Comparison of ENCODE assay signal across 8 mouse cellular contexts in genomic region chr19:5810103-5810839, GRCm38 (mm10). TPM values are rescaled to one million over a fixed set of nuclear protein-coding genes. Genes with fewer than 3 reads are reported as not detected.
DNase-seq lines count a peak whose midpoint lies in the region; ATAC-seq and TF ChIP-seq lines count a peak whose summit lies in the region.

No protein-coding gene starts in this region.

- H3K9ac ChIP-seq in kidney, embryonic 14.5 days (ENCODE audit: low read depth, low read length), result peak overlapping the region; percentile 31
- H3K9ac ChIP-seq in lung, postnatal 0 days (replicated peaks; ENCODE audit: low read depth), result peak overlapping the region; percentile 20; the same call in 1 of the 2 replicates
- peak overlapping the region; percentile 35; the same call in 1 of the 2 replicates for H3K9ac ChIP-seq in stomach, postnatal 0 days (ENCODE audit: low read length)

- H3K36me3 ChIP-seq in kidney, embryonic 14.5 days (ENCODE audit: control insufficient read depth, insufficient read depth, low read length), result no peaks in the 10 kb centered on the region
- no peaks in the 10 kb centered on the region for H3K36me3 ChIP-seq in lung, postnatal 0 days (ENCODE audit: insufficient read depth, low read length)
- no peaks in the 10 kb centered on the region for H3K36me3 ChIP-seq in stomach, postnatal 0 days (ENCODE audit: control insufficient read depth, insufficient read depth, low read length)

- peaks cover 51% of the 10 kb centered on the region for H3K4me1 ChIP-seq in kidney, embryonic 14.5 days (ENCODE audit: control insufficient read depth, insufficient read depth, low read length)
- peaks cover 53% of the 10 kb centered on the region for H3K4me1 ChIP-seq in lung, postnatal 0 days (ENCODE audit: insufficient read depth, low read depth, low read length)
- H3K4me1 ChIP-seq in stomach, postnatal 0 days (replicated peaks; ENCODE audit: control insufficient read depth, insufficient read depth), result peaks cover 33% of the 10 kb centered on the region

- no peak for TF ChIP-seq CTCF in lung, postnatal 0 days (IDR thresholded peaks at IDR 0.05)
- TF ChIP-seq CTCF in stomach, postnatal 0 days (IDR thresholded peaks at IDR 0.05; ENCODE audit: low read depth), result no peak

- peak overlapping the region; percentile 81 for H3K27ac ChIP-seq in kidney, embryonic 14.5 days (ENCODE audit: low read depth, low read length)
- H3K27ac ChIP-seq in lung, postnatal 0 days (ENCODE audit: low read length), result peak overlapping the region; percentile 99
- H3K27ac ChIP-seq in stomach, postnatal 0 days (replicated peaks), result peak overlapping the region; percentile 96

- peak; percentile 98 for TF ChIP-seq EP300 in lung, postnatal 0 days (IDR thresholded peaks at IDR 0.05)
- TF ChIP-seq EP300 in stomach, postnatal 0 days (optimal IDR thresholded peaks at IDR 0.05), result peak; percentile 75

- no peaks in the 10 kb centered on the region for H3K9me3 ChIP-seq in kidney, embryonic 14.5 days (ENCODE audit: control insufficient read depth, low read length)
- no peaks in the 10 kb centered on the region for H3K9me3 ChIP-seq in lung, postnatal 0 days (ENCODE audit: low read length)
- no peaks in the 10 kb centered on the region for H3K9me3 ChIP-seq in stomach, postnatal 0 days (ENCODE audit: control insufficient read depth, low read length)

- ATAC-seq in kidney, embryonic 14.5 days (ENCODE audit: low FRiP score, low TSS enrichment), result peak; percentile 40; the same call in 1 of the 2 replicates
- ATAC-seq in lung, postnatal 0 days, result peak; percentile 85
- ATAC-seq in stomach, postnatal 0 days (ENCODE audit: low FRiP score, low TSS enrichment), result peak; percentile 80

- DNase-seq in adrenal gland, adult (ENCODE audit: inconsistent age in 2 of 2, low spot score in 1 of 2), result peak; percentile 82 to 90
- DNase-seq in adrenal gland, postnatal 10 days, result no peak
- peak; percentile 68 for DNase-seq in adipocyte (ENCODE audit: low spot score)
- DNase-seq in heart, adult 8-10 months (ENCODE audit: low spot score), result peak; percentile 76
- DNase-seq in lung, postnatal 0 days (ENCODE audit: low spot score), result peak; percentile 98
- DNase-seq in stomach, postnatal 0 days (ENCODE audit: low spot score), result peak; percentile 78
- no peak for DNase-seq in cerebellum, adult 9-10 months

- no peaks in the 10 kb centered on the region for H3K27me3 ChIP-seq in kidney, embryonic 14.5 days (ENCODE audit: control insufficient read depth, insufficient read depth, low read length)
- no peaks in the 10 kb centered on the region for H3K27me3 ChIP-seq in lung, postnatal 0 days (replicated peaks; ENCODE audit: insufficient read depth, low read length)
- no peaks in the 10 kb centered on the region for H3K27me3 ChIP-seq in stomach, postnatal 0 days (ENCODE audit: control insufficient read depth, insufficient read depth, low read length)

- no peak overlapping the region for H3K4me2 ChIP-seq in kidney, embryonic 14.5 days (replicated peaks; ENCODE audit: low read depth, low read length)
- H3K4me2 ChIP-seq in lung, postnatal 0 days (replicated peaks; ENCODE audit: low read depth, low read length), result peak overlapping the region; percentile 33
- peak overlapping the region; percentile 27; the same call in 1 of the 2 replicates for H3K4me2 ChIP-seq in stomach, postnatal 0 days (replicated peaks; ENCODE audit: low read depth)

- no peak overlapping the region for H3K4me3 ChIP-seq in kidney, embryonic 14.5 days (ENCODE audit: low read length)
- H3K4me3 ChIP-seq in lung, postnatal 0 days (ENCODE audit: low read depth, low read length), result no peak overlapping the region
- H3K4me3 ChIP-seq in stomach, postnatal 0 days (ENCODE audit: low read depth, low read length), result no peak overlapping the region

- 31% methylated on average over 11 of the region's 11 CpGs for WGBS in kidney, embryonic 14.5 days
- 8% methylated on average over 11 of the region's 11 CpGs for WGBS in lung, postnatal 0 days
- 11% methylated on average over 11 of the region's 11 CpGs for WGBS in stomach, postnatal 0 days

RNA-seq across cellular contexts. Expression of gene Scyl1, which starts 39.1 kb away (rescaled TPM):
- 10 to 100 TPM; 86.7 to 96.5 TPM for total RNA-seq in adrenal gland, postnatal 10 days (2021)
- 10 to 100 TPM; 63.3 to 70.6 (median 67.2) TPM for total RNA-seq in heart, adult 8-10 months (2022)
- 54.7 and 73.5 TPM in 2 replicates for polyA plus RNA-seq in kidney, embryonic 14.5 days (2014; fragmentation: Nextera tagmentation; extraction: Ambion mirVana)
- 64.6 TPM in 2 replicates for polyA plus RNA-seq in lung, postnatal 0 days (2015; fragmentation: Nextera tagmentation; extraction: Ambion mirVana)
- 38.1 and 40.9 TPM in 2 replicates for polyA plus RNA-seq in stomach, postnatal 0 days (2015; fragmentation: Nextera tagmentation; extraction: Ambion mirVana)

Comparison
In these comparisons a context has a peak if more than half of its experiments do, and no peak if none do; other contexts are left out.
1. DNase-seq: peak in adrenal gland, adult (2 of 2), adipocyte (single experiment), heart, adult 8-10 months (single experiment), lung, postnatal 0 days (single experiment) and stomach, postnatal 0 days (single experiment); none in adrenal gland, postnatal 10 days (single experiment) and cerebellum, adult 9-10 months (single experiment).
2. Peak in every context shown above with its lines, with median percentiles within 50 percentile points of each other: ATAC-seq, H3K27ac ChIP-seq and H3K9ac ChIP-seq.